Comparison of ENCODE assay signal across 8 mouse cellular contexts in the genomic region with DNA sequence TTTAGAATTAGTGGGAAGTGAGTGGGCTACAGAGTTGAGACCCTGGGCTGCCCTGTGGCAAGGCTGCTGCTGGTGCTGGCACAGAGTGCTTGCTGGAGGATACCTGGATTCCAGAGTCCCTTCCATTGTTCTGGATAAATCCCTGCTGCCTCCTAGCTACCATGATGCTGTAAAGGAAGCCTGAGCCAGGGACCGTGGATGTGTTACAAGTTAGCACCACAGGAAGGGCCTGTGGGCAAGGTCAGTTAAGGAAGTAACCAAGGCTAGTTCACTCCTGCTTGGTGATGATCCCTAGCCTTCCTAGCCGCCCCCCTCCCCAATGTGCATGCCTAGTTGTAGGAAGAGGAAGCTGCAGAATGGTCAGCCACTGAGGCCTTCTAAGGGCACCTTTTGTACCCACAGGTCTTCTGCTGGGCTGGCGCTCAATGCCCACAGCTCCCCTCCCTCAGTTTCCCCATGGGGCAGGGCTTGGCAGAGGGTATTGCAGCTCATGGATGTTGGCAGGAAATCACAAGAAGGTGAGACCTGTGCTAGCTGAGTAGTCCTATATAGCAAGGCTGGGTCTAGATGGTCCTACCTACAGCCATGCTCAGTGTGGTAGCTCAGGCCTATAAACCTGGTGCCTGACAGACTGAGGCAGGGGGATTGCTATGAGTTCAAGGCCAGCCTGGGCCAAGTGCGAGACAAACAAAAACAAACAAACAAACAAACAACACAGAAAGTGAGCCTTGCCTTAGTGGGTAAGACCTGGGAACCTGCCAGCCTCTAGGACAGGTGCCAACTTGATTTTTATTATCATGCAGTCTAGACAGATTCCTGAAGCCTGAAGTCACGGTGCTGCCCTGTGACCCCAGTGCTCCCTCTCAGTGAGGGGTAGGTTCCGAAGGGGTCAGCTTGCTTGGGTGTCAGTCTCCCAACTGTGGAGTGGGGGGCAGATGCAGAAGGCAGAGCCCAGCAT. TPM values are rescaled to one million over a fixed set of nuclear protein-coding genes. Genes with fewer than 3 reads are reported as not detected.
DNase-seq lines count a peak whose midpoint lies in the region.

No protein-coding gene starts in this region.

- peak; percentile 43 to 72 for DNase-seq in cerebellum, postnatal 14 days
- no peak for DNase-seq in cerebellum, adult 11 months
- peak; percentile 63 for DNase-seq in urinary bladder, postnatal 14 days (ENCODE audit: low spot score)
- DNase-seq in urinary bladder, postnatal 25 days (ENCODE audit: low spot score) = no peak
- DNase-seq in kidney, postnatal 10 days = peak; percentile 83
- peak; percentile 37 for DNase-seq in testis, postnatal 14 days (ENCODE audit: low spot score)
- no peak for DNase-seq in layer of hippocampus, adult 8-10 months (ENCODE audit: low spot score in 2 of 2)
- DNase-seq in right cerebral cortex, postnatal 36 days (ENCODE audit: low spot score in 2 of 2) = no peak

RNA-seq across cellular contexts. Expression of a gene that starts 20.3 kb away (rescaled TPM):
- under 1 TPM in 3 of 4 experiments, not detected in 1; 0.20 to 0.47 (median 0.27) TPM for total RNA-seq in layer of hippocampus, adult 8-10 months (2022)

RNA-seq across cellular contexts. Expression of a gene that starts 22.6 kb away (rescaled TPM):
- 10 to 100 TPM; 81.5 to 97.4 (median 90.2) TPM for total RNA-seq in layer of hippocampus, adult 8-10 months (2022)

RNA-seq across cellular contexts. Expression of a gene that starts 57.7 kb away (rescaled TPM):
- total RNA-seq in layer of hippocampus, adult 8-10 months (2022) = 1 to 10 TPM; 1.7 to 3.6 (median 1.8) TPM

Comparison
In these comparisons a context has a peak if more than half of its experiments do, and no peak if none do; other contexts are left out.
1. DNase-seq: peak in cerebellum, postnatal 14 days (2 of 2), urinary bladder, postnatal 14 days (single experiment), kidney, postnatal 10 days (single experiment) and testis, postnatal 14 days (single experiment); none in cerebellum, adult 11 months (single experiment), urinary bladder, postnatal 25 days (single experiment), layer of hippocampus, adult 8-10 months (0 of 2) and right cerebral cortex, postnatal 36 days (0 of 2).